Mouse (Mus musculus): Measurements from ENCODE around the gene Slc35g2. TPM values are rescaled to one million over a fixed set of nuclear protein-coding genes. Genes with fewer than 3 reads are reported as not detected.
A peak's percentile ranks its signal among the peaks of the same experiment; 100 is the strongest.

The Slc35g2 gene
- total and polyA plus RNA-seq, 2 experiments from 2014 or later, result 12.0 to 16.1 TPM

DNA sequence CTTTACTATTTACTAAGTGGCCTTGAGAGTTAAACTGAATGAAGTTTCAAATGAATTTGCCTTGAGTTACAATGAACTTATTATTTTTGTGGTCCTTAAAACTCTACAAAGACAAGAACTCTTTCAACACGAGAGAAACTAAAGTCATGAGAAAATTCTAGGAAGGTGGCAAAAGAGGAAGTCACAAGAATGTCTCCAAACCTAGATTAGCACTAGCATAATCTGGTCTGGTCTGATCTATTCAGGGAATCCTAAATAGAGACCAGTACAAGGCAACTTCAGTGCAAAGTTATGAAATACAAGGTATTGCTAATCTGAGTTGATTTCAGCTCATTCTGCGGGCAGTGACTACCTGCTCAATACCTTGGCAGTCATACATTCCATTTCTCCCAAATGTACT is 45.7 kb downstream of the Slc35g2 start:
- DNase-seq (ENCODE audit: low spot score), result no peak

DNA sequence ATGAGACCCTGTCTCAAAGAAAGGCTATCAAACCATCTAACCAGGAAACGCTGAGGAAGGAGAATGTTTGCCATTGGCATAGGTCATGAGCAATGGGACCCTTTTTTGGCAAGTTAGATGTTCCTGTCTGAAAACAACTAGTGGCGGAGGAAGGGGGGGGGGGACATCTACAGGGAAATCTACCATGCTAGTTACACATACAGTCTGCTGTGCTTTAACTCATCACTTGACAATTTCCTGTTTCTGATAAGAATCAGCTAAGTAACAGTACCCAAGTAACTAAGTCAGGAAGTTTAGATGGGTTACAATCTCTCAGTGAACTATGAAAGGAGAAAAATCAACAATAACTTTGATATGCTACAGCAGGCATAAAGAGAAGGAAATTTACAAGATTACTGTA is 48.9 kb downstream of the Slc35g2 start:
- H3K4me2 ChIP-seq (ENCODE audit: low read depth, low read length), result no peak overlapping the region
- TF ChIP-seq CTCF (IDR thresholded peaks at IDR 0.05; ENCODE audit: low read depth) (no peak), EP300 (IDR thresholded peaks at IDR 0.05; ENCODE audit: low read depth) (no peak)
- DNase-seq (ENCODE audit: low spot score), result no peak
- no peak overlapping the region for H3K27ac ChIP-seq (ENCODE audit: low read depth)
- 50% methylated on average over 2 of the region's 2 CpGs for WGBS
- H3K4me1 ChIP-seq (ENCODE audit: control insufficient read depth, insufficient read depth), result 0 out of 2 replicates have a peak, but pooled peaks cover 3% of the 10 kb centered on the region
- H3K9me3 ChIP-seq (replicated peaks; ENCODE audit: control insufficient read depth, low read length), result no peaks in the 10 kb centered on the region
- no peaks in the 10 kb centered on the region for H3K36me3 ChIP-seq (replicated peaks; ENCODE audit: control insufficient read depth, insufficient read depth, low read length)
- H3K4me3 ChIP-seq (ENCODE audit: low read depth, low read length), result no peak overlapping the region
- no peak for ATAC-seq (ENCODE audit: insufficient read depth, low read depth)
- no peak overlapping the region for H3K9ac ChIP-seq (replicated peaks; ENCODE audit: low read depth, low read length)
- no peaks in the 10 kb centered on the region for H3K27me3 ChIP-seq (ENCODE audit: control insufficient read depth, insufficient read depth, low read length)

More for the DNA sequence above, 45.7 kb downstream of the Slc35g2 start:
- Histone ChIP-seq H3K4me1 (ENCODE audit: control insufficient read depth, insufficient read depth) (0 out of 2 replicates have a peak, but pooled peaks cover 3% of the 10 kb centered on the region), H3K27me3 (ENCODE audit: control insufficient read depth, insufficient read depth, low read length) (no peaks in the 10 kb centered on the region), H3K9me3 (replicated peaks; ENCODE audit: control insufficient read depth, low read length) (peaks cover 7% of the 10 kb centered on the region; the same call in 1 of the 2 replicates), H3K27ac (ENCODE audit: low read depth) (no peak overlapping the region), H3K36me3 (replicated peaks; ENCODE audit: control insufficient read depth, insufficient read depth, low read length) (no peaks in the 10 kb centered on the region), H3K4me2 (ENCODE audit: low read depth, low read length) (no peak overlapping the region), H3K4me3 (ENCODE audit: low read depth, low read length) (no peak overlapping the region), H3K9ac (replicated peaks; ENCODE audit: low read depth, low read length) (no peak overlapping the region)
- no peak for ATAC-seq (ENCODE audit: insufficient read depth, low read depth)
- TF ChIP-seq CTCF (IDR thresholded peaks at IDR 0.05; ENCODE audit: low read depth) (no peak), EP300 (IDR thresholded peaks at IDR 0.05; ENCODE audit: low read depth) (no peak)
- WGBS, result 77% methylated on average over 2 of the region's 2 CpGs

DNA sequence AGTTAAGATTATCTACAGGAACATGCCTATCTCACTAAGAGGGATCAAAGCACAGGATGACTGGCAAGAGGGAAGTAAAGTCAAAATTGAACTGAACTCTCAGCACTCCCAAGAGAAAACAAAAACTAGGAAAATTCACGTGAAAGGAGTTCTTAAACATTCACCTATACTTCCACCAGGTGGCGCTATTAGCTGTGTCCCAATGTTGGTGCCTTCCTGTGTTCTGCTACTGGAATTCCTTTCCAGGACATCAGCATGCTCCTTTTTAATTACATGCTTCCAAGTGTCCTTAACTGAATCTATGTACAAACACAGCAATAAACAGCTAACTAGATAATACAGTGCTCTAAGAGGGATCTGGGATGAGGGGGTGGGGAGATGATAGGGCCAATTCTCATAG is 50.3 kb downstream of the Slc35g2 start:
- ATAC-seq (ENCODE audit: insufficient read depth, low read depth), result no peak
- Histone ChIP-seq H3K4me2 (ENCODE audit: low read depth, low read length) (no peak overlapping the region), H3K9me3 (replicated peaks; ENCODE audit: control insufficient read depth, low read length) (no peaks in the 10 kb centered on the region), H3K27ac (ENCODE audit: low read depth) (no peak overlapping the region), H3K36me3 (replicated peaks; ENCODE audit: control insufficient read depth, insufficient read depth, low read length) (no peaks in the 10 kb centered on the region), H3K9ac (replicated peaks; ENCODE audit: low read depth, low read length) (no peak overlapping the region), H3K27me3 (ENCODE audit: control insufficient read depth, insufficient read depth, low read length) (no peaks in the 10 kb centered on the region), H3K4me1 (ENCODE audit: control insufficient read depth, insufficient read depth) (0 out of 2 replicates have a peak, but pooled peaks cover 3% of the 10 kb centered on the region), H3K4me3 (ENCODE audit: low read depth, low read length) (no peak overlapping the region)
- TF ChIP-seq EP300 (IDR thresholded peaks at IDR 0.05; ENCODE audit: low read depth) (no peak), CTCF (IDR thresholded peaks at IDR 0.05; ENCODE audit: low read depth) (peak; percentile 86)
- WGBS, result 5% methylated on average over 2 of the region's 2 CpGs
- DNase-seq (ENCODE audit: low spot score), result peak; percentile 75

DNA sequence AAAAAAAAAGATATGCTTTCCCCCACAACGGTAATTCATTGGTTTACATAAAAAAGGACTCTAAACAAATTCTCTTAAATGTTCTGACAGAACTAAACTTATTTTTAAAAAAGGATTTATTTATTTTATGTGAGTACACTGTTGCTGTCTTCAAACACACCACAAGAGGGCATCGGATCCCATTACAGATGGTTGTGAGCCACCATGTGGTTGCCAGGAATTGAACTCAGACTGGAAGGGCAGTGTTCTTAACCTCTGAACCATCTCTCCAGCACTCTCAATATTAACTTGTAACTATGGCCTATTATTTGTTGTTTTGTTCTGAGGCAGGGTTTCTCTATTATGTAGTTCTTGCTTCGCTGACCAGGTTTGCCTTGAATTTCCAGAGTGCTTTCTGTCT is 50.9 kb downstream of the Slc35g2 start:
- no peaks in the 10 kb centered on the region for H3K27me3 ChIP-seq (ENCODE audit: control insufficient read depth, insufficient read depth, low read length)
- no peaks in the 10 kb centered on the region for H3K9me3 ChIP-seq (replicated peaks; ENCODE audit: control insufficient read depth, low read length)
- H3K4me2 ChIP-seq (ENCODE audit: low read depth, low read length), result no peak overlapping the region
- no peaks in the 10 kb centered on the region for H3K36me3 ChIP-seq (replicated peaks; ENCODE audit: control insufficient read depth, insufficient read depth, low read length)
- no peak overlapping the region for H3K4me3 ChIP-seq (ENCODE audit: low read depth, low read length)
- TF ChIP-seq CTCF (IDR thresholded peaks at IDR 0.05; ENCODE audit: low read depth) (peak; percentile 25; the same call in 1 of the 2 replicates), EP300 (IDR thresholded peaks at IDR 0.05; ENCODE audit: low read depth) (no peak)
- no peak overlapping the region for H3K27ac ChIP-seq (ENCODE audit: low read depth)
- H3K4me1 ChIP-seq (ENCODE audit: control insufficient read depth, insufficient read depth), result no peaks in the 10 kb centered on the region
- no peak for DNase-seq (ENCODE audit: low spot score)
- 98% methylated on average over 3 of the region's 3 CpGs for WGBS
- no peak overlapping the region for H3K9ac ChIP-seq (replicated peaks; ENCODE audit: low read depth, low read length)
- no peak for ATAC-seq (ENCODE audit: insufficient read depth, low read depth)

DNA sequence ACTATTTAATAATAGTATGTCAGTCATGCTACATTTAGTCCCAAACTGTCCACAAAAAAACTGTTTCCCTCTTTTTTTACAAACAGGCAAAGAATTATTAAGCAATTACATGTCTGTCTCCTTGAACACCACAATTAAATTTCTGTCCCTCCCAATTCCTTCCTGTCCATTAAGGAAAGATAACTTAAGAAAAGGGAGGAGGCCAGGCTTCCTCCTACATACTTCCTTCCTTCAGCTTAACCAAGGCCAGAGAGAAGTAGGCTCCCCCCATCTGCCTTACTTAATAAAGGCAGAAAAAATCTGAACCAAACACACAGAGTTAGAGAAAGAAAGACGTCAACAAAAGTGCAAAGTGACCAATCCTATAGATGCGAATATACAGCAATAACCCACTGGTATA is 63.3 kb downstream of the Slc35g2 start:
- peak; percentile 23 for DNase-seq (ENCODE audit: low spot score)
- H3K27me3 ChIP-seq (ENCODE audit: control insufficient read depth, insufficient read depth, low read length), result no peaks in the 10 kb centered on the region
- no peaks in the 10 kb centered on the region for H3K36me3 ChIP-seq (replicated peaks; ENCODE audit: control insufficient read depth, insufficient read depth, low read length)
- peak; percentile 20; the same call in 1 of the 2 replicates for ATAC-seq (ENCODE audit: insufficient read depth, low read depth)
- peak; percentile 77; the same call in 1 of the 2 replicates for TF ChIP-seq EP300 (IDR thresholded peaks at IDR 0.05; ENCODE audit: low read depth)
- TF ChIP-seq CTCF (IDR thresholded peaks at IDR 0.05; ENCODE audit: low read depth), result no peak
- no peak overlapping the region for H3K4me2 ChIP-seq (ENCODE audit: low read depth, low read length)
- WGBS, result 70% methylated on average over 2 of the region's 2 CpGs
- H3K4me1 ChIP-seq (ENCODE audit: control insufficient read depth, insufficient read depth), result peaks cover 9% of the 10 kb centered on the region
- H3K9ac ChIP-seq (replicated peaks; ENCODE audit: low read depth, low read length), result no peak overlapping the region
- no peaks in the 10 kb centered on the region for H3K9me3 ChIP-seq (replicated peaks; ENCODE audit: control insufficient read depth, low read length)
- H3K4me3 ChIP-seq (ENCODE audit: low read depth, low read length), result no peak overlapping the region
- H3K27ac ChIP-seq (ENCODE audit: low read depth), result peak overlapping the region; percentile 66

DNA sequence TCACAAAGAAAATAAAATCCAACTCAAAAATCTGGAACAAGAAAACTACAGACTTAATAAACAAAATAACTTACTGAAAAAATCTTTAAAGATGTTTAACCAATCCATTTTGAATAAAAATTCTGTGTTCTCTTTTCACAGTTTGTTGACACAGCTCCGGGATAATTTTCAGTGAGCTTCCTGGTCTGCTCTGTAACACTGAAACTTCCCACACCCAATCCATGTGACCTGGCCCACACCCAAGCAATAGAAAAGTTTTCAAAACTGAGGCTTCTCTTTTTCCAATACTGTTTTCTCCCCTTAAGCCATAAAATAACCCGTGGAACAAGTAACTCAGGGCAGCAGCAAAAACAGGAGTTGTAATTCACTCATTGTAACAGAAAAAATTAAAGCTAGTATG is 64.2 kb downstream of the Slc35g2 start:
- H3K9me3 ChIP-seq (replicated peaks; ENCODE audit: control insufficient read depth, low read length), result no peaks in the 10 kb centered on the region
- peaks cover 6% of the 10 kb centered on the region for H3K4me1 ChIP-seq (ENCODE audit: control insufficient read depth, insufficient read depth)
- peak overlapping the region; percentile 28; the same call in 1 of the 2 replicates for H3K4me2 ChIP-seq (ENCODE audit: low read depth, low read length)
- no peak for ATAC-seq (ENCODE audit: insufficient read depth, low read depth)
- peak overlapping the region; percentile 65 for H3K27ac ChIP-seq (ENCODE audit: low read depth)
- TF ChIP-seq EP300 (IDR thresholded peaks at IDR 0.05; ENCODE audit: low read depth) (no peak), CTCF (IDR thresholded peaks at IDR 0.05; ENCODE audit: low read depth) (no peak)
- H3K27me3 ChIP-seq (ENCODE audit: control insufficient read depth, insufficient read depth, low read length), result no peaks in the 10 kb centered on the region
- DNase-seq (ENCODE audit: low spot score), result peak; percentile 56
- no peak overlapping the region for H3K9ac ChIP-seq (replicated peaks; ENCODE audit: low read depth, low read length)
- H3K36me3 ChIP-seq (replicated peaks; ENCODE audit: control insufficient read depth, insufficient read depth, low read length), result no peaks in the 10 kb centered on the region
- WGBS, result 27% methylated on average over 2 of the region's 2 CpGs
- H3K4me3 ChIP-seq (ENCODE audit: low read depth, low read length), result peak overlapping the region; percentile 42

All from heart, postnatal 0 days (tissue).